Mouse (Mus musculus): ENCODE results near the gene Cfap61. TPM values are rescaled to one million over a fixed set of nuclear protein-coding genes. Genes with fewer than 3 reads are reported as not detected.

Cfap61 gene
- polyA plus RNA-seq, 1 experiment from 2014 or later = 0.82 TPM

DNA sequence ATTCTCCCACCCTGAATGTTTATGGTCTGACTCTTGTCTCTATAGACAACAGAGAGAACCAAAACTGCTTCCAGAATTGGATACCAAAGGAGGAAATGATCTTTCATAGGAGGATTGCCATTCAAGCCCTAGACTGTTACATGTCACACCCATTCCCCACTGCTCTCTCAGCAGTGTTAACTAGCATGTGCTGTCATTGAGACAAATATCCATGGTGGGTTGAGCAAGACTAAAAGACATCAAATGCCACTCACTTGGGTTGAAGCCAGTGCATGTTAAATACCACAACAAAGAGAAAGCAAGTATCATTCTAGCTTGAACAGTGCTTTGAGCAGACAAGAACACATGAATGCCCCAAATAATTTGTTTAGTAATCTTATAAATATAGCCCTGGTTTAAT is 328.4 kb downstream of the Cfap61 start:
- Histone ChIP-seq H3K27ac (no peak overlapping the region), H3K27me3 (replicated peaks) (peaks cover 16% of the 10 kb centered on the region; the same call in 1 of the 2 replicates), H3K4me1 (peaks cover 21% of the 10 kb centered on the region), H3K9me3 (no peaks in the 10 kb centered on the region), H3K36me3 (no peaks in the 10 kb centered on the region), H3K4me3 (no peak overlapping the region), H3K4me2 (replicated peaks) (no peak overlapping the region), H3K9ac (no peak overlapping the region)
- ATAC-seq (ENCODE audit: low FRiP score, low read depth) = no peak

Other genes starting within 250 kb of the Cfap61 start
- 120 and 126 TPM in 2 replicates for gene Naa20, start 32.7 kb upstream of the Cfap61 start, polyA plus RNA-seq (2016; fragmentation: Nextera tagmentation; extraction: Ambion mirVana)
- gene Crnkl1, start 230 bp downstream of the Cfap61 start, polyA plus RNA-seq (2016; fragmentation: Nextera tagmentation; extraction: Ambion mirVana) = 38.0 and 41.0 TPM in 2 replicates

All from neural tube, embryonic 12.5 days (tissue).